In genomic region chr4:139727101-139727500, GRCm38 (mm10) we compare ENCODE assay signal across 21 mouse cellular contexts.
DNase-seq lines count a peak whose midpoint lies in the region; ATAC-seq and TF ChIP-seq lines count a peak whose summit lies in the region.
"Had no signal": no experiment of that assay in that cellular context is flagged by ENCODE, and none has a peak within 500 bp of the region (broad histone marks: within the 10 kb centered on the region; RNA-seq: fewer than 3 reads in every experiment).

No protein-coding gene starts in this region.

- no peak for DNase-seq in forebrain, postnatal 0 days
- no peak for DNase-seq in liver, postnatal 0 days
- DNase-seq in ES-CJ7 (ENCODE audit: low read depth, low spot score): peak; percentile 38
- DNase-seq in frontal cortex, postnatal 25 days (ENCODE audit: low spot score in 2 of 2): no peak
- no peak for DNase-seq in cerebellum, postnatal 10 days
- DNase-seq: adrenal gland, postnatal 10 days; B cell, adult 2 months; cerebellum, adult 11 months; cerebellum, adult 8-10 months; cerebellum, postnatal 25 days; gastrocnemius, adult 2 months; gastrocnemius, postnatal 25 days; heart, postnatal 4 days had no signal

- TF ChIP-seq EP300 in liver, postnatal 0 days (IDR thresholded peaks at IDR 0.05; ENCODE audit: low read depth): no peak

- no peak overlapping the region for H3K9ac ChIP-seq in forebrain, postnatal 0 days
- H3K9ac ChIP-seq in forebrain, embryonic 16.5 days (replicated peaks; ENCODE audit: low read depth, low read length): no peak overlapping the region
- H3K9ac ChIP-seq in liver, postnatal 0 days (replicated peaks): no peak overlapping the region
- H3K9ac ChIP-seq in liver, embryonic 12.5 days: no peak overlapping the region
- H3K9ac ChIP-seq: embryonic facial prominence, embryonic 12.5 days; forebrain, embryonic 15.5 days; heart, embryonic 13.5 days; hindbrain, embryonic 13.5 days; intestine, embryonic 15.5 days had no signal

- 49% methylated on average over 2 of the region's 2 CpGs for WGBS in forebrain, postnatal 0 days
- 59% methylated on average over 2 of the region's 2 CpGs for WGBS in forebrain, embryonic 16.5 days
- 54% methylated on average over 2 of the region's 2 CpGs for WGBS in liver, postnatal 0 days (ENCODE audit: insufficient replicate concordance)
- WGBS in liver, embryonic 12.5 days (ENCODE audit: insufficient replicate concordance): 26% methylated on average over 2 of the region's 2 CpGs

- no peaks in the 10 kb centered on the region for H3K36me3 ChIP-seq in forebrain, postnatal 0 days (ENCODE audit: insufficient read depth)
- H3K36me3 ChIP-seq in forebrain, embryonic 16.5 days (ENCODE audit: control insufficient read depth, insufficient read depth): no peaks in the 10 kb centered on the region
- H3K36me3 ChIP-seq in liver, postnatal 0 days (replicated peaks; ENCODE audit: insufficient read depth, low read length): no peaks in the 10 kb centered on the region
- no peaks in the 10 kb centered on the region for H3K36me3 ChIP-seq in liver, embryonic 12.5 days
- H3K36me3 ChIP-seq: embryonic facial prominence, embryonic 12.5 days; forebrain, embryonic 15.5 days; heart, embryonic 13.5 days; hindbrain, embryonic 13.5 days; intestine, embryonic 15.5 days had no signal

- no peak for ATAC-seq in forebrain, postnatal 0 days
- no peak for ATAC-seq in forebrain, embryonic 16.5 days
- no peak for ATAC-seq in liver, postnatal 0 days
- ATAC-seq in liver, embryonic 12.5 days: no peak
- ATAC-seq: CD4-positive, CD25-positive, alpha-beta regulatory T cell, adult 4 months; forebrain, embryonic 15.5 days; intestine, embryonic 15.5 days had no signal

- H3K4me1 ChIP-seq in forebrain, postnatal 0 days (ENCODE audit: insufficient read depth): no peaks in the 10 kb centered on the region
- peaks cover 11% of the 10 kb centered on the region; the same call in 1 of the 2 replicates for H3K4me1 ChIP-seq in forebrain, embryonic 16.5 days (replicated peaks; ENCODE audit: control insufficient read depth, insufficient read depth, low read length)
- H3K4me1 ChIP-seq in liver, postnatal 0 days (ENCODE audit: insufficient read depth): no peaks in the 10 kb centered on the region
- H3K4me1 ChIP-seq in liver, embryonic 12.5 days: no peaks in the 10 kb centered on the region
- H3K4me1 ChIP-seq: hindbrain, embryonic 13.5 days; intestine, embryonic 15.5 days had no signal

- no peak overlapping the region for H3K27ac ChIP-seq in forebrain, postnatal 0 days (ENCODE audit: low read depth, low read length)
- no peak overlapping the region for H3K27ac ChIP-seq in forebrain, embryonic 16.5 days (ENCODE audit: low read length)
- H3K27ac ChIP-seq in liver, postnatal 0 days (ENCODE audit: low read depth): no peak overlapping the region
- H3K27ac ChIP-seq in liver, embryonic 12.5 days: no peak overlapping the region
- H3K27ac ChIP-seq: embryonic facial prominence, embryonic 12.5 days; forebrain, embryonic 15.5 days; gastrocnemius, adult 2 months; heart, embryonic 13.5 days; hindbrain, embryonic 13.5 days; intestine, embryonic 15.5 days had no signal

- H3K27me3 ChIP-seq in forebrain, postnatal 0 days (ENCODE audit: insufficient read depth, low read length): no peaks in the 10 kb centered on the region
- no peaks in the 10 kb centered on the region for H3K27me3 ChIP-seq in forebrain, embryonic 16.5 days (replicated peaks; ENCODE audit: control insufficient read depth, insufficient read depth, low read length)
- 0 out of 2 replicates have a peak, but pooled peaks cover 4% of the 10 kb centered on the region for H3K27me3 ChIP-seq in liver, postnatal 0 days (ENCODE audit: insufficient read depth, low read length)
- peaks cover 20% of the 10 kb centered on the region for H3K27me3 ChIP-seq in liver, embryonic 12.5 days (replicated peaks)
- H3K27me3 ChIP-seq: embryonic facial prominence, embryonic 12.5 days; forebrain, embryonic 15.5 days had no signal

- H3K9me3 ChIP-seq in forebrain, postnatal 0 days (ENCODE audit: low read length): 0 out of 2 replicates have a peak, but pooled peaks cover 3% of the 10 kb centered on the region
- H3K9me3 ChIP-seq in forebrain, embryonic 16.5 days (ENCODE audit: control insufficient read depth, low read length): no peaks in the 10 kb centered on the region; the same call in 1 of the 2 replicates
- H3K9me3 ChIP-seq in liver, postnatal 0 days (ENCODE audit: low read length): 0 out of 2 replicates have a peak, but pooled peaks cover 2% of the 10 kb centered on the region
- 0 out of 2 replicates have a peak, but pooled peaks cover 6% of the 10 kb centered on the region for H3K9me3 ChIP-seq in liver, embryonic 12.5 days (replicated peaks)
- H3K9me3 ChIP-seq: embryonic facial prominence, embryonic 12.5 days; forebrain, embryonic 15.5 days; intestine, embryonic 15.5 days had no signal

- no peak overlapping the region for H3K4me3 ChIP-seq in forebrain, postnatal 0 days (ENCODE audit: low read depth, low read length)
- no peak overlapping the region for H3K4me3 ChIP-seq in forebrain, embryonic 16.5 days (replicated peaks; ENCODE audit: low read length)
- no peak overlapping the region for H3K4me3 ChIP-seq in liver, postnatal 0 days (ENCODE audit: low read depth, low read length)
- no peak overlapping the region for H3K4me3 ChIP-seq in liver, embryonic 12.5 days
- H3K4me3 ChIP-seq: embryonic facial prominence, embryonic 12.5 days; forebrain, embryonic 15.5 days; gastrocnemius, adult 2 months; heart, embryonic 13.5 days; hindbrain, embryonic 13.5 days; intestine, embryonic 15.5 days had no signal

- no peak overlapping the region for H3K4me2 ChIP-seq in forebrain, postnatal 0 days (ENCODE audit: low read depth)
- H3K4me2 ChIP-seq in forebrain, embryonic 16.5 days (ENCODE audit: low read length): no peak overlapping the region
- H3K4me2 ChIP-seq in liver, postnatal 0 days (ENCODE audit: low read depth, low read length): no peak overlapping the region
- no peak overlapping the region for H3K4me2 ChIP-seq in liver, embryonic 12.5 days
- H3K4me2 ChIP-seq: embryonic facial prominence, embryonic 12.5 days; forebrain, embryonic 15.5 days; heart, embryonic 13.5 days; hindbrain, embryonic 13.5 days; intestine, embryonic 15.5 days had no signal

- 0 out of 2 replicates have a peak, but pooled peaks have one; percentile 4 for TF ChIP-seq CTCF in forebrain, postnatal 0 days (IDR thresholded peaks at IDR 0.05; ENCODE audit: low read depth)
- 0 out of 2 replicates have a peak, but pooled peaks have one; percentile 4 for TF ChIP-seq CTCF in liver, postnatal 0 days (IDR thresholded peaks at IDR 0.05; ENCODE audit: low read depth)
